Mouse (Mus musculus) lung, postnatal 36 days (tissue): ENCODE data around the gene Slco2a1.
"Not testable (repeated sequence)": the region's sequence is repeated elsewhere in the genome, so short reads cannot be mapped to it uniquely, and the experiment has no call there.

Experiments used
- DNase-seq: peaks from one replicate; pipeline ENCODE4 v3.0.0; 2022; ENCODE audit warnings: mixed read lengths

Gene Slco2a1

GRCm38 (mm10) chr9:103090116-103090875 lies 101.8 kb downstream of the Slco2a1 start:
- peak; percentile 83 for DNase-seq

- DNase-seq, result no peak
These were observed 102.7 kb downstream of the Slco2a1 start for GRCm38 (mm10) chr9:103091039-103091883.

- peak; percentile 87 for DNase-seq
These were observed 103.7 kb downstream of the Slco2a1 start for GRCm38 (mm10) chr9:103092248-103092647.

GRCm38 (mm10) chr9:103093681-103094080 lies 105.2 kb downstream of the Slco2a1 start:
- DNase-seq, result no peak

GRCm38 (mm10) chr9:103108341-103108798 lies 119.9 kb downstream of the Slco2a1 start:
- not testable (repeated sequence) for DNase-seq

GRCm38 (mm10) chr9:103108943-103109670 lies 120.6 kb downstream of the Slco2a1 start:
- no peak for DNase-seq

GRCm38 (mm10) chr9:103109911-103110310 lies 121.4 kb downstream of the Slco2a1 start:
- DNase-seq, result no peak

GRCm38 (mm10) chr9:103110727-103111501 lies 122.4 kb downstream of the Slco2a1 start:
- peak; percentile 72 for DNase-seq

GRCm38 (mm10) chr9:103111621-103112470 lies 123.3 kb downstream of the Slco2a1 start, which contains the start of gene Rab6b:
Gene Rab6b, plus strand, starts transcription at chr9:103111787.
- DNase-seq, result peak; percentile 40

- DNase-seq, result no peak
These were observed 124.2 kb downstream of the Slco2a1 start for GRCm38 (mm10) chr9:103112471-103113271.

- no peak for DNase-seq
These were observed 124.8 kb downstream of the Slco2a1 start for GRCm38 (mm10) chr9:103113351-103113750.

- no peak for DNase-seq
These were observed 125.8 kb downstream of the Slco2a1 start for GRCm38 (mm10) chr9:103114326-103114725.

GRCm38 (mm10) chr9:103114901-103115300 lies 126.4 kb downstream of the Slco2a1 start:
- DNase-seq, result no peak

GRCm38 (mm10) chr9:103116941-103117340 lies 128.4 kb downstream of the Slco2a1 start:
- DNase-seq, result no peak

- DNase-seq, result no peak
These were observed 129.0 kb downstream of the Slco2a1 start for GRCm38 (mm10) chr9:103117495-103117894.

GRCm38 (mm10) chr9:103117951-103118350 lies 129.4 kb downstream of the Slco2a1 start:
- DNase-seq, result no peak

- no peak for DNase-seq
These were observed 130.3 kb downstream of the Slco2a1 start for GRCm38 (mm10) chr9:103118651-103119275.

- no peak for DNase-seq
These were observed 131.3 kb downstream of the Slco2a1 start for GRCm38 (mm10) chr9:103119781-103120180.

- DNase-seq, result peak; percentile 21
These were observed 131.7 kb downstream of the Slco2a1 start for GRCm38 (mm10) chr9:103120231-103120630.

GRCm38 (mm10) chr9:103121546-103121945 lies 133.0 kb downstream of the Slco2a1 start:
- DNase-seq, result no peak
